Mouse (Mus musculus) neural tube, embryonic 13.5 days (tissue): ENCODE data around the gene Coq7. TPM values are rescaled to one million over a fixed set of nuclear protein-coding genes. Genes with fewer than 3 reads are reported as not detected.

ENCODE experiments used
- ATAC-seq: fragments of 200-750 bp; cut with Nextera tagmentation; 2 replicates; pipeline ENCODE4 v1.8.0; 2017; ENCODE audit warnings: low read depth, mild to moderate bottlenecking, moderate TSS enrichment, moderate library complexity
- H3K27ac ChIP-seq: fragments of 300-500 bp; sonication (generic); replicated peaks from 2 replicates; pipeline ENCODE4 v1.5.1; 2015; ENCODE audit warnings: moderate library complexity, mild to moderate bottlenecking, inconsistent platforms
- H3K27me3 ChIP-seq: fragments of 300-500 bp; sonication (generic); 2 replicates; pipeline ENCODE4 v1.6.1; 2015; ENCODE audit warnings: mild to moderate bottlenecking, inconsistent platforms
- H3K36me3 ChIP-seq: fragments of 300-500 bp; sonication (generic); 2 replicates; pipeline ENCODE4 v1.6.1; 2015; ENCODE audit warnings: mild to moderate bottlenecking, inconsistent platforms
- H3K4me1 ChIP-seq: fragments of 300-500 bp; sonication (generic); replicated peaks from 2 replicates; pipeline ENCODE4 v1.6.1; 2015; ENCODE audit warnings: inconsistent platforms
- H3K4me2 ChIP-seq: fragments of 300-500 bp; sonication (generic); 2 replicates; pipeline ENCODE4 v1.6.1; 2015; ENCODE audit warnings: inconsistent platforms, mild to moderate bottlenecking, moderate library complexity
- H3K4me3 ChIP-seq: fragments of 300-500 bp; sonication (generic); 2 replicates; pipeline ENCODE4 v1.5.1; 2015; ENCODE audit warnings: mild to moderate bottlenecking, inconsistent platforms
- H3K9ac ChIP-seq: fragments of 300-500 bp; sonication (generic); 2 replicates; pipeline ENCODE4 v1.6.1; 2015; ENCODE audit warnings: moderate library complexity, mild to moderate bottlenecking, inconsistent platforms
- H3K9me3 ChIP-seq: fragments of 300-500 bp; sonication (generic); 2 replicates; pipeline ENCODE4 v1.6.1; 2016; ENCODE audit warnings: inconsistent platforms
- WGBS: fragments of 180-500 bp; shearing (Covaris S2); methylation state at CpG from one replicate; pipeline ENCODE4 v1.1.7; 2015; 5-methylcytosine and 5-hydroxymethylcytosine counted together
- polyA plus RNA-seq: library from polyadenylated mRNA; unstranded; fragments of >200 nt; fragmentation: Nextera tagmentation; extraction: Ambion mirVana; gene quantifications from 2 replicates; pipeline ENCODE4 v1.2.1, GENCODE M21; 2015

Coq7 gene
- 89.3 and 107 TPM in 2 replicates for polyA plus RNA-seq

- peaks cover 18% of the 10 kb centered on the region; the same call in 1 of the 2 replicates for H3K36me3 ChIP-seq
- no peaks in the 10 kb centered on the region for H3K27me3 ChIP-seq
- peak; percentile 100 for ATAC-seq
- WGBS = under 1% methylated on average over 31 of the region's 31 CpGs
- peak within 1 kb of the TSS; percentile 98 for H3K27ac ChIP-seq
- peak within 1 kb of the TSS; percentile 62 for H3K4me3 ChIP-seq
- H3K9me3 ChIP-seq = no peaks in the 10 kb centered on the region
- H3K4me1 ChIP-seq = peaks cover 12% of the 10 kb centered on the region
- peak within 1 kb of the TSS; percentile 78 for H3K9ac ChIP-seq
- H3K4me2 ChIP-seq = peak within 1 kb of the TSS; percentile 68
Measured at GRCm38 (mm10) chr7:118533178-118533578, at the start of gene Coq7. TSS of gene Coq7 (minus strand) at chr7:118533356.

- 46% methylated on average over 2 of the region's 2 CpGs for WGBS
Measured at GRCm38 (mm10) chr7:118579938-118580337, 46.8 kb upstream of the Coq7 start.

GRCm38 (mm10) chr7:118578269-118578668, 45.1 kb upstream of the Coq7 start:
- no peak overlapping the region for H3K4me2 ChIP-seq
- H3K27me3 ChIP-seq = no peaks in the 10 kb centered on the region
- H3K9ac ChIP-seq = no peak overlapping the region
- no peak overlapping the region; the same call in 1 of the 2 replicates for H3K27ac ChIP-seq
- H3K4me1 ChIP-seq = peaks cover 12% of the 10 kb centered on the region; the same call in 1 of the 2 replicates
- H3K4me3 ChIP-seq = no peak overlapping the region
- H3K9me3 ChIP-seq = 0 out of 2 replicates have a peak, but pooled peaks cover 7% of the 10 kb centered on the region
- 65% methylated on average over 3 of the region's 3 CpGs for WGBS
- no peak for ATAC-seq
- peaks cover 23% of the 10 kb centered on the region for H3K36me3 ChIP-seq

More at GRCm38 (mm10) chr7:118579938-118580337, 46.8 kb upstream of the Coq7 start:
- Histone ChIP-seq H3K4me2 (no peak overlapping the region), H3K4me1 (peaks cover 21% of the 10 kb centered on the region), H3K36me3 (peaks cover 14% of the 10 kb centered on the region), H3K4me3 (no peak overlapping the region), H3K9me3 (no peaks in the 10 kb centered on the region), H3K27ac (no peak overlapping the region), H3K9ac (no peak overlapping the region), H3K27me3 (no peaks in the 10 kb centered on the region)
- ATAC-seq = no peak

- 46% methylated on average over 5 of the region's 5 CpGs for WGBS
- Histone ChIP-seq H3K4me3 (no peak overlapping the region), H3K9me3 (peaks cover 14% of the 10 kb centered on the region; the same call in 1 of the 2 replicates), H3K4me1 (peaks cover 16% of the 10 kb centered on the region), H3K27me3 (no peaks in the 10 kb centered on the region), H3K4me2 (no peak overlapping the region), H3K27ac (no peak overlapping the region), H3K9ac (no peak overlapping the region), H3K36me3 (0 out of 2 replicates have a peak, but pooled peaks cover 14% of the 10 kb centered on the region)
- ATAC-seq = no peak
Measured at GRCm38 (mm10) chr7:118572039-118572438, 38.9 kb upstream of the Coq7 start.

- H3K4me3 ChIP-seq = no peak overlapping the region
Measured at GRCm38 (mm10) chr7:118571350-118571749, 38.2 kb upstream of the Coq7 start.

GRCm38 (mm10) chr7:118569121-118569543, 36.0 kb upstream of the Coq7 start:
- no peak overlapping the region for H3K9ac ChIP-seq
- peak; percentile 59 for ATAC-seq
- peaks cover 25% of the 10 kb centered on the region for H3K36me3 ChIP-seq
- no peak overlapping the region for H3K4me3 ChIP-seq
- H3K27ac ChIP-seq = no peak overlapping the region
- peaks cover 13% of the 10 kb centered on the region; the same call in 1 of the 2 replicates for H3K9me3 ChIP-seq
- H3K4me1 ChIP-seq = peaks cover 10% of the 10 kb centered on the region
- H3K27me3 ChIP-seq = no peaks in the 10 kb centered on the region
- no peak overlapping the region for H3K4me2 ChIP-seq
- 32% methylated on average over 6 of the region's 6 CpGs for WGBS

More at GRCm38 (mm10) chr7:118571350-118571749, 38.2 kb upstream of the Coq7 start:
- no peak for ATAC-seq
- no peak overlapping the region for H3K9ac ChIP-seq
- no peaks in the 10 kb centered on the region for H3K27me3 ChIP-seq
- peaks cover 14% of the 10 kb centered on the region; the same call in 1 of the 2 replicates for H3K9me3 ChIP-seq
- peaks cover 16% of the 10 kb centered on the region for H3K4me1 ChIP-seq
- no peak overlapping the region for H3K4me2 ChIP-seq
- 45% methylated on average over 5 of the region's 5 CpGs for WGBS
- H3K27ac ChIP-seq = no peak overlapping the region
- H3K36me3 ChIP-seq = 0 out of 2 replicates have a peak, but pooled peaks cover 14% of the 10 kb centered on the region

- 46% methylated on average over 2 of the region's 2 CpGs for WGBS
- peaks cover 83% of the 10 kb centered on the region for H3K36me3 ChIP-seq
Measured at GRCm38 (mm10) chr7:118554290-118554689, 21.1 kb upstream of the Coq7 start.

GRCm38 (mm10) chr7:118553881-118554280, 20.7 kb upstream of the Coq7 start:
- H3K4me1 ChIP-seq = no peaks in the 10 kb centered on the region
- H3K36me3 ChIP-seq = peaks cover 86% of the 10 kb centered on the region
- no peak for ATAC-seq
- no peak overlapping the region for H3K4me3 ChIP-seq
- WGBS = 85% methylated on average over 4 of the region's 4 CpGs
- H3K9me3 ChIP-seq = peaks cover 7% of the 10 kb centered on the region
- no peak overlapping the region for H3K4me2 ChIP-seq
- H3K27ac ChIP-seq = no peak overlapping the region
- H3K27me3 ChIP-seq = no peaks in the 10 kb centered on the region
- H3K9ac ChIP-seq = no peak overlapping the region

More at GRCm38 (mm10) chr7:118554290-118554689, 21.1 kb upstream of the Coq7 start:
- Histone ChIP-seq H3K9me3 (peaks cover 7% of the 10 kb centered on the region), H3K4me2 (no peak overlapping the region), H3K27ac (no peak overlapping the region), H3K27me3 (no peaks in the 10 kb centered on the region), H3K4me3 (no peak overlapping the region), H3K4me1 (no peaks in the 10 kb centered on the region), H3K9ac (no peak overlapping the region)
- no peak for ATAC-seq

GRCm38 (mm10) chr7:118547451-118547850, 14.3 kb upstream of the Coq7 start:
- peaks cover 7% of the 10 kb centered on the region for H3K9me3 ChIP-seq
- 81% methylated on average over 10 of the region's 10 CpGs for WGBS
- H3K27me3 ChIP-seq = no peaks in the 10 kb centered on the region
- H3K27ac ChIP-seq = no peak overlapping the region
- no peak overlapping the region for H3K4me2 ChIP-seq
- H3K9ac ChIP-seq = no peak overlapping the region
- H3K4me1 ChIP-seq = no peaks in the 10 kb centered on the region
- no peak overlapping the region for H3K4me3 ChIP-seq
- peaks cover 63% of the 10 kb centered on the region for H3K36me3 ChIP-seq
- ATAC-seq = no peak

- 92% methylated on average over 4 of the region's 4 CpGs for WGBS
- Histone ChIP-seq H3K9me3 (no peaks in the 10 kb centered on the region), H3K36me3 (peaks cover 45% of the 10 kb centered on the region), H3K27me3 (no peaks in the 10 kb centered on the region), H3K9ac (no peak overlapping the region), H3K4me3 (no peak overlapping the region), H3K27ac (no peak overlapping the region), H3K4me2 (no peak overlapping the region), H3K4me1 (no peaks in the 10 kb centered on the region)
- no peak for ATAC-seq
Measured at GRCm38 (mm10) chr7:118544128-118544527, 11.0 kb upstream of the Coq7 start.

- no peak overlapping the region for H3K9ac ChIP-seq
- H3K9me3 ChIP-seq = no peaks in the 10 kb centered on the region
- H3K27ac ChIP-seq = no peak overlapping the region
- 90% methylated on average over 4 of the region's 4 CpGs for WGBS
- H3K4me1 ChIP-seq = peaks cover 12% of the 10 kb centered on the region
- ATAC-seq = no peak
- peaks cover 22% of the 10 kb centered on the region for H3K36me3 ChIP-seq
- H3K4me2 ChIP-seq = no peak overlapping the region
- no peaks in the 10 kb centered on the region for H3K27me3 ChIP-seq
- no peak overlapping the region for H3K4me3 ChIP-seq
Measured at GRCm38 (mm10) chr7:118535076-118535475, 1.9 kb upstream of the Coq7 start.

- Histone ChIP-seq H3K36me3 (peaks cover 20% of the 10 kb centered on the region), H3K27ac (no peak overlapping the region), H3K4me2 (no peak overlapping the region), H3K9ac (no peak overlapping the region), H3K4me1 (peaks cover 12% of the 10 kb centered on the region), H3K27me3 (no peaks in the 10 kb centered on the region), H3K9me3 (no peaks in the 10 kb centered on the region), H3K4me3 (no peak overlapping the region)
- WGBS = 78% methylated on average over 3 of the region's 3 CpGs
- no peak for ATAC-seq
Measured at GRCm38 (mm10) chr7:118534326-118534725, 1.2 kb upstream of the Coq7 start.
